Mouse (Mus musculus): ENCODE results near the gene Abhd14b.
"Not testable (repeated sequence)": the region's sequence is repeated elsewhere in the genome, so short reads cannot be mapped to it uniquely, and the experiment has no call there.

The Abhd14b gene

DNA sequence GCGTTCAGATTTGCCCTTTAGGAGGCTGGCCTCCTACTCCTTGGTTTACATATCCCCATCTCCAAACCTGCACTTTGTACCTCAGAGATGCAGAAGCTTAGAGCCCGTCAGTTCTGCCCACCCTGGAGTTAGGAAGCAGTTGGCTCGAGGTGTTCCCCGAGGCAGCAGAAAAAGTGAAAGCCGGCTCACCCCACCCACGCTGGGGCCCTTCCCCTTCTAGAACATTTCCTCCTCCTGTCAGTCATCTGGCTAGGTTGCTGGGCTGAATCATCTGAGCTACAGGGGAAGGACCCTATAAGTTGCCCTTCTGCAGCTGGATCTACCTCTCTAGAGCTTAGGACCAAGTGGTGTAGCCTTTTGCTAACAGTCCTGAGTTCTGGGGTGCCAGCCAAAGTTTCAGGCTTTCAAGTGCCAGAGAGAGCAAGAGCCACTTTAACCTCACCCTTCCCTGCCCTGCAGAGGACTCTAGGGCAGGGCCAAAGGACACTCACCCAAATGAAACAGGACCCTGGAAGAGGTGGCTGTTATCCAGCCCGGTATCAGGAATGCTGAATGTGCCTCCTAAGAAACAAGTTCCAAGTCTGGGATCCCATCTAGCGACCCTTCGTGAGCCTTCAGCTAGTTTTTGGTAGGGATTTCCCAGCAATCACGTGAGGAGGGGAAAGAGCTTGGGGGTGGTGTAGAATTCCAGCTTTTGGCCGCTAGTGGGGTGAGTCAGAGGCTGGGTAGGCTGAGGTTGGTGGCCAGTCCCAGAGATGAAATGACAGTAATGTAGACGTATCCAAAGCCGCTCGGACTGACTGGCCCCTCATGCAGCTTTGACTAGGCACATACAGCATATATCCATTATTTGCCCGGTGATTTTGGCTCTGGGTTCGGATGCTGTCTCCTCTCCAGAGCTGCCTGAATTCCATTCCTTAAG lies 29.0 kb downstream of the Abhd14b start:
- peak; percentile 91 for DNase-seq (ENCODE audit: low read depth)

GRCm38 (mm10) chr9:106476924-106477484 lies 29.7 kb downstream of the Abhd14b start, which contains the start of gene Parp3:
Gene Parp3, minus strand, starts transcription at chr9:106476949.
- peak; percentile 99 for DNase-seq (ENCODE audit: low read depth)

DNA sequence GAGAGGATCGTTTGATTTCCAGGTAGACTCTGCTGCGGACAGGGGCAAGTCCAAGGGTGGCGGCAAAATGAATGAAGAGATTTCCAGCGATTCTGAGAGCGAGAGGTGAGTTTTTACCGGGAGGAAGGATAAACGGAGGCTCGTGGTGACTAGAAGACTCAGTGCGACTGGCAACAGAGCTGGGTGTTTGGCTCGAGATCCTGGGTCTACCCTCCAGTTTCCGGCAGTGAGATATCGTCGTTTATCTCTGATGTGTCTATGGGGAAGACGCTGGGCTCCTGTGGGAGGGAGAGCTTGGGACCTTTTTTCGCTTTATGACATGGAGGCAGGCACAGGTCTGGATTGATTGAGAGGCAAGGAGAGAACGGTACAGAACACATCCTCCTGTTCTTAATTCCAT lies 30.4 kb downstream of the Abhd14b start:
- no peak for DNase-seq (ENCODE audit: low read depth)

GRCm38 (mm10) chr9:106478101-106478500 lies 30.8 kb downstream of the Abhd14b start:
- no peak for DNase-seq (ENCODE audit: low read depth)

- DNase-seq (ENCODE audit: low read depth) = no peak
Observed at GRCm38 (mm10) chr9:106480541-106480940, 33.3 kb downstream of the Abhd14b start.

DNA sequence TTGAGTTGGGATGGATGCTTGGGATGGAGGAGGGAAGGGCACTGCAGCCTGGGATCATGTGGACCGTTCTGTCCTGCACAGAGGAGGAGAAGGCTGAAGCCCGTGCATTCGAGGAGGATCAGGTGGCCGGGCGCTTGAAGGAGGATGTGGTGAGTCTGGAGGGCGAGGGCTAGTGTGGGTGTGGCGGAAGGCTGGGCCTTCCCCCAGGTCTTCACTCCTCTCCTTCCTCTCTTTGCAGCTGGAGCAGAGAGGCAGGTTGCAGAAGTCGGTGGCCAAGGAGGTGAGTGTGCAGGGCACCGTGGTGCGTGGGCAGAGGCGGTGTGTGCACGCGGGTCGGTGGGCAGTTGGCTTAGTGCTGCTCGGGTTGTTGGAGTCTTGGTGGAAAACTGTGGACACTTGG lies 33.8 kb downstream of the Abhd14b start:
- no peak for DNase-seq (ENCODE audit: low read depth)

- no peak for DNase-seq (ENCODE audit: low read depth)
Observed at GRCm38 (mm10) chr9:106481676-106482075, 34.4 kb downstream of the Abhd14b start.

- DNase-seq (ENCODE audit: low read depth) = no peak
Observed at GRCm38 (mm10) chr9:106482578-106483115, 35.4 kb downstream of the Abhd14b start.

- DNase-seq (ENCODE audit: low read depth) = no peak
Observed at GRCm38 (mm10) chr9:106483136-106483535, 35.9 kb downstream of the Abhd14b start.

DNA sequence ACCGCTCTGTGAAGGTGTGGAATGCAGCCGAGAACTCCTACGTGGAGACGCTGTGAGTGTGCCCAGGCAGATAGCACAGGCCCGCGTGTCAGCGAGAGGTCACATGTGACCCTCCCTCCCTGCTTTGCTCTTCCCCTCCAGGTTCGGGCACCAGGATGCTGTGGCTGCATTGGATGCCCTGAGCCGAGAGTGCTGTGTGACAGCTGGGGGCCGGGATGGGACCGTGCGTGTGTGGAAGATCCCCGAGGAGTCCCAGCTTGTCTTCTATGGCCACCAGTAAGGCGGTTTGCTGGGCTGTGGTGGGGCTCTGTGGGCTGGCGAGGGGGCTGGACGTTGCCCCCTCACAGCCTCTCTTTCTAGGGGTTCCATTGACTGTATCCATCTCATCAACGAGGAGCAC lies 36.3 kb downstream of the Abhd14b start:
- no peak for DNase-seq (ENCODE audit: low read depth)

DNA sequence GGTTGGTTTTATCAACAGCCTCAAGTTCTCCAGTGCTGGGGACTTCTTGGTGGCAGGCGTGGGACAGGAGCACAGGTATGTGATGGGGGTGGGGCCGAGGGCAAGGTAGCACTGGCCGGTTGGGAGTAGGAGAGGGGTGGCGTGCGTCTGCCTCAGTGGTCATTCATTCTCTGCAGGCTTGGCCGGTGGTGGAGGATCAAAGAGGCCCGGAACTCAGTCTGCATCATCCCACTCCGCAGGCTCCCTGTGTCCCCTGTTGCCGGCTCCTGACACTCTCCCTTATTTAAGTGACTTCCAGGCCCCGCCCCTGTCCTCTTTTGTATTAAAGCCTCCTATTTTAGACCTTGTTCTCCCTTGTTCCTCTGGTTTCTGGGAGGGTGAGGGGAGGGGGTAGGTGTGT lies 37.8 kb downstream of the Abhd14b start:
- no peak for DNase-seq (ENCODE audit: low read depth)

DNA sequence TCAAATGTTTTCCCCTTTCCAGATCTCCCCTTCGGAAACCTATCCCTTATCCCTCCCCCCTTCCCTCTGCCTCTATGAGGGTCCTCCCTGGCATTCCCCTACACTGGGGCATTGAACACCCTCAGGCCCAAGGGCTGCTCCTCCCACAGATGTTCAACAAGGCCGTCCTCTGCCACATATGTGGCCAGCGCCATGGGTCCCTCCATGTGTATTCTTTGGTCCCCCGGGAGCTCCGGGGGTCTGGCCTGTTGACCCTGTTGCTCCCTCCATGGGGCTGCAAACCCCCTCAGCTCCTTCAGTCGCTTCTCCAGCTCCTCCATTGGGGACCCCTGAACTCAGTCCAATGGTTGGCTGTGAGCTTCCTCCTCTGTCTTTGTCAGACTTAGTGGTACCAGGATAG lies 40.3 kb downstream of the Abhd14b start:
- not testable (repeated sequence) for DNase-seq (ENCODE audit: low read depth)

GRCm38 (mm10) chr9:106499667-106500066 lies 52.4 kb downstream of the Abhd14b start, which contains the start of gene Iqcf1:
Gene Iqcf1, plus strand, starts transcription at chr9:106499967.
- DNase-seq (ENCODE audit: low read depth) = no peak

DNA sequence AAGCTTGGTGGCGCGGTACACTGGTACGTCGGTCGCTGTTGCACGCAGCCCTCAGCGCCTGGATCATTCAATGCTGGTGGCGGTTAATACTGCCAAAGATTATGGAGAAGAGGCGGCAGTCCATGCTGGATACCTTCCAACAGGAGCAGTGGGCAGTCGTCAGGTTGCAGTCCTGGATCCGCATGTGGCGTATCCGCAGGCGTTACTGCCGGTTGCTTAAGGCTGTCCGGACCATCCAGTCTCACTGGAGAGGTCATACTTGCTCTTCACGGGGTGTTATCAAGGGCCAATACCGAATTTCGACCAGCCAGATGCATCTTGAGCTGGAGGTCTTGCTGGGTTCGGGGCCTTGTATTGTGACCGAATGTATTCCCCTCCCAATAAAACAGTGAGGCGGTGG lies 54.6 kb downstream of the Abhd14b start:
- no peak for DNase-seq (ENCODE audit: low read depth)

Data from fibroblast of lung, adult 2 months (primary cell).